Mouse (Mus musculus): Measurements from ENCODE around the gene Itga5. TPM values are rescaled to one million over a fixed set of nuclear protein-coding genes. Genes with fewer than 3 reads are reported as not detected.

The Itga5 gene
- polyA plus RNA-seq, 1 experiment from 2014 or later: 22.0 TPM

DNA sequence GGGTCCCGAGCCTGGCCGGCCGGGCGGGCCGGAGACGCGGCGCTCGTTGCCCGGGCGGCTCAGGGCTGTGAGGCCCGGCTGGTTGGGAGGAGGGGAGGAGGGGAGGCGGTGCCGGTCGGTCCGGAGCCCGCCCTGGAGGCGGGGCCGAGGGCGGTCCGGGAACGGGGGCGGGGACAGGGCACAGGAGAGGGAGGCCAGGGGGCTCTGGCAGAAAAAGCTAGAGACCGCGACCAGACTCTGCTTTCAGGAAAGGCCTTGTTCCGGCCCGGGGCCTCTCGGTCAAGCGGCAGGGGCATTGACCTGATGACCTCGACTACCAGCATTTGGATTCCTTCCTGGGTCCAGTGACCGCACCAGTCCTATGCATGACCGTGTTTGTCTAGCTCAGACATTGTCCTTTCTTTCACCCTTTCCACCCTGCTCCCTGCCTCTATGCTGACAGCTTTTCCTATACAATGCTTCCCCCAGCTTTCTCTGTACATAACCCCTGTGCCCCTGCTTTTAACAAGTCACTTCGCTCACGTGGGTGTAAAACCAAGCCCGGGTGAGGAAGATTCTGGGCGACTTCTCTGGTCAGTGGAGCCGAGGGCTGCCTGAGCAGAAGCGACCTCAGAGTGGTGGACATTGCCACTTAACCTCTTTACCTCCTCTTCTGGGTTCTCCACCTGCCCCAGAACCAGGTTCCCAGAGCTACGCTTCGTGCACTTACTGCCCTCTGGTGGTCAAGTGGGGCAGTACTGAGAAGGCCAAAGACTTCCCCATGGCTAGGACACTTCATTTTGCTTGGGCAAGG lies 42.9 kb downstream of the Itga5 start:
- ATAC-seq (replicated peaks; ENCODE audit: low FRiP score) (peak; percentile 98), DNase-seq (ENCODE audit: low spot score) (peak; percentile 95)
- Histone ChIP-seq H3K9ac (ENCODE audit: low read length) (peak overlapping the region; percentile 72), H3K9me3 (ENCODE audit: control insufficient read depth, low read length) (no peaks in the 10 kb centered on the region), H3K4me1 (replicated peaks; ENCODE audit: control insufficient read depth, insufficient read depth, low read length) (peaks cover 9% of the 10 kb centered on the region; the same call in 1 of the 2 replicates), H3K4me3 (ENCODE audit: low read depth, low read length) (peak overlapping the region; percentile 71), H3K27ac (ENCODE audit: low read depth, low read length) (peak overlapping the region; percentile 68), H3K27me3 (ENCODE audit: control insufficient read depth, insufficient read depth, low read length) (no peaks in the 10 kb centered on the region), H3K36me3 (ENCODE audit: control insufficient read depth, insufficient read depth, low read length) (no peaks in the 10 kb centered on the region), H3K4me2 (ENCODE audit: low read depth, low read length, severe bottlenecking) (peak overlapping the region; percentile 89)
- WGBS: 3% methylated on average over 34 of the region's 40 CpGs

- H3K9ac ChIP-seq (ENCODE audit: low read length): peak overlapping the region; percentile 72
- peaks cover 9% of the 10 kb centered on the region; the same call in 1 of the 2 replicates for H3K4me1 ChIP-seq (replicated peaks; ENCODE audit: control insufficient read depth, insufficient read depth, low read length)
- peak; percentile 81 for ATAC-seq (replicated peaks; ENCODE audit: low FRiP score)
- DNase-seq (ENCODE audit: low spot score): no peak
- H3K4me3 ChIP-seq (ENCODE audit: low read depth, low read length): peak overlapping the region; percentile 71
- H3K4me2 ChIP-seq (ENCODE audit: low read depth, low read length, severe bottlenecking): peak overlapping the region; percentile 89
- no peaks in the 10 kb centered on the region for H3K36me3 ChIP-seq (ENCODE audit: control insufficient read depth, insufficient read depth, low read length)
- 2% methylated on average over 21 of the region's 26 CpGs for WGBS
- no peak overlapping the region for H3K27ac ChIP-seq (ENCODE audit: low read depth, low read length)
- no peaks in the 10 kb centered on the region for H3K9me3 ChIP-seq (ENCODE audit: control insufficient read depth, low read length)
- H3K27me3 ChIP-seq (ENCODE audit: control insufficient read depth, insufficient read depth, low read length): no peaks in the 10 kb centered on the region
Measured at GRCm38 (mm10) chr15:103323070-103323454, 43.5 kb downstream of the Itga5 start.

- Histone ChIP-seq H3K9me3 (ENCODE audit: control insufficient read depth, low read length) (no peaks in the 10 kb centered on the region), H3K27ac (ENCODE audit: low read depth, low read length) (no peak overlapping the region), H3K9ac (ENCODE audit: low read length) (peak overlapping the region; percentile 72), H3K4me3 (ENCODE audit: low read depth, low read length) (peak overlapping the region; percentile 71), H3K4me2 (ENCODE audit: low read depth, low read length, severe bottlenecking) (peak overlapping the region; percentile 89), H3K36me3 (ENCODE audit: control insufficient read depth, insufficient read depth, low read length) (no peaks in the 10 kb centered on the region), H3K27me3 (ENCODE audit: control insufficient read depth, insufficient read depth, low read length) (no peaks in the 10 kb centered on the region), H3K4me1 (replicated peaks; ENCODE audit: control insufficient read depth, insufficient read depth, low read length) (peaks cover 9% of the 10 kb centered on the region; the same call in 1 of the 2 replicates)
- WGBS: 43% methylated on average over 4 of the region's 4 CpGs
- DNase-seq (ENCODE audit: low spot score): peak; percentile 47
- ATAC-seq (replicated peaks; ENCODE audit: low FRiP score): no peak
Measured at GRCm38 (mm10) chr15:103322396-103322795, 44.2 kb downstream of the Itga5 start.

GRCm38 (mm10) chr15:103321076-103321475 lies 45.5 kb downstream of the Itga5 start:
- 80% methylated on average over 1 of the region's 1 CpGs for whole genome bisulfite sequencing
- Histone ChIP-seq H3K9ac (ENCODE audit: low read length) (no peak overlapping the region), H3K27ac (ENCODE audit: low read depth, low read length) (no peak overlapping the region), H3K9me3 (ENCODE audit: control insufficient read depth, low read length) (no peaks in the 10 kb centered on the region), H3K4me1 (replicated peaks; ENCODE audit: control insufficient read depth, insufficient read depth, low read length) (peaks cover 9% of the 10 kb centered on the region; the same call in 1 of the 2 replicates), H3K27me3 (ENCODE audit: control insufficient read depth, insufficient read depth, low read length) (no peaks in the 10 kb centered on the region), H3K4me2 (ENCODE audit: low read depth, low read length, severe bottlenecking) (no peak overlapping the region), H3K36me3 (ENCODE audit: control insufficient read depth, insufficient read depth, low read length) (peaks cover 3% of the 10 kb centered on the region; the same call in 1 of the 2 replicates), H3K4me3 (ENCODE audit: low read depth, low read length) (no peak overlapping the region)
- no peak for ATAC-seq (replicated peaks; ENCODE audit: low FRiP score)
- no peak for DNase-seq (ENCODE audit: low spot score)

GRCm38 (mm10) chr15:103318201-103318816 lies 48.3 kb downstream of the Itga5 start:
- Histone ChIP-seq H3K36me3 (ENCODE audit: control insufficient read depth, insufficient read depth, low read length) (peaks cover 3% of the 10 kb centered on the region; the same call in 1 of the 2 replicates), H3K27ac (ENCODE audit: low read depth, low read length) (no peak overlapping the region), H3K4me3 (ENCODE audit: low read depth, low read length) (no peak overlapping the region), H3K9me3 (ENCODE audit: control insufficient read depth, low read length) (no peaks in the 10 kb centered on the region), H3K4me2 (ENCODE audit: low read depth, low read length, severe bottlenecking) (no peak overlapping the region), H3K4me1 (replicated peaks; ENCODE audit: control insufficient read depth, insufficient read depth, low read length) (peaks cover 7% of the 10 kb centered on the region; the same call in 1 of the 2 replicates), H3K9ac (ENCODE audit: low read length) (no peak overlapping the region), H3K27me3 (ENCODE audit: control insufficient read depth, insufficient read depth, low read length) (no peaks in the 10 kb centered on the region)
- DNase-seq (ENCODE audit: low spot score) (no peak), ATAC-seq (replicated peaks; ENCODE audit: low FRiP score) (no peak)
- 75% methylated on average over 3 of the region's 3 CpGs for WGBS

- ATAC-seq (replicated peaks; ENCODE audit: low FRiP score) (no peak), DNase-seq (ENCODE audit: low spot score) (no peak)
- H3K4me1 ChIP-seq (replicated peaks; ENCODE audit: control insufficient read depth, insufficient read depth, low read length): peaks cover 7% of the 10 kb centered on the region; the same call in 1 of the 2 replicates
- H3K27ac ChIP-seq (ENCODE audit: low read depth, low read length): no peak overlapping the region
- no peaks in the 10 kb centered on the region for H3K27me3 ChIP-seq (ENCODE audit: control insufficient read depth, insufficient read depth, low read length)
- H3K9ac ChIP-seq (ENCODE audit: low read length): no peak overlapping the region
- WGBS: 90% methylated on average over 8 of the region's 8 CpGs
- H3K4me2 ChIP-seq (ENCODE audit: low read depth, low read length, severe bottlenecking): no peak overlapping the region
- no peak overlapping the region for H3K4me3 ChIP-seq (ENCODE audit: low read depth, low read length)
- H3K36me3 ChIP-seq (ENCODE audit: control insufficient read depth, insufficient read depth, low read length): peaks cover 3% of the 10 kb centered on the region; the same call in 1 of the 2 replicates
- H3K9me3 ChIP-seq (ENCODE audit: control insufficient read depth, low read length): no peaks in the 10 kb centered on the region
Measured at GRCm38 (mm10) chr15:103317731-103318130, 48.8 kb downstream of the Itga5 start.

- Histone ChIP-seq H3K36me3 (ENCODE audit: control insufficient read depth, insufficient read depth, low read length) (peaks cover 3% of the 10 kb centered on the region; the same call in 1 of the 2 replicates), H3K27me3 (ENCODE audit: control insufficient read depth, insufficient read depth, low read length) (no peaks in the 10 kb centered on the region), H3K4me1 (replicated peaks; ENCODE audit: control insufficient read depth, insufficient read depth, low read length) (peaks cover 3% of the 10 kb centered on the region; the same call in 1 of the 2 replicates), H3K9me3 (ENCODE audit: control insufficient read depth, low read length) (no peaks in the 10 kb centered on the region), H3K27ac (ENCODE audit: low read depth, low read length) (no peak overlapping the region), H3K9ac (ENCODE audit: low read length) (no peak overlapping the region), H3K4me3 (ENCODE audit: low read depth, low read length) (no peak overlapping the region), H3K4me2 (ENCODE audit: low read depth, low read length, severe bottlenecking) (no peak overlapping the region)
- DNase-seq (ENCODE audit: low spot score) (no peak), ATAC-seq (replicated peaks; ENCODE audit: low FRiP score) (no peak)
Measured at GRCm38 (mm10) chr15:103317120-103317519, 49.4 kb downstream of the Itga5 start.

- WGBS: 88% methylated on average over 10 of the region's 10 CpGs
- H3K4me1 ChIP-seq (replicated peaks; ENCODE audit: control insufficient read depth, insufficient read depth, low read length): 0 out of 2 replicates have a peak, but pooled peaks cover 3% of the 10 kb centered on the region
Measured at GRCm38 (mm10) chr15:103315979-103316776, 50.4 kb downstream of the Itga5 start.

More at GRCm38 (mm10) chr15:103315979-103316776, 50.4 kb downstream of the Itga5 start:
- DNase-seq (ENCODE audit: low spot score): no peak
- H3K9me3 ChIP-seq (ENCODE audit: control insufficient read depth, low read length): no peaks in the 10 kb centered on the region
- H3K27me3 ChIP-seq (ENCODE audit: control insufficient read depth, insufficient read depth, low read length): no peaks in the 10 kb centered on the region
- no peak overlapping the region for H3K4me3 ChIP-seq (ENCODE audit: low read depth, low read length)
- no peak overlapping the region for H3K27ac ChIP-seq (ENCODE audit: low read depth, low read length)
- no peak overlapping the region for H3K9ac ChIP-seq (ENCODE audit: low read length)
- ATAC-seq (replicated peaks; ENCODE audit: low FRiP score): no peak
- H3K36me3 ChIP-seq (ENCODE audit: control insufficient read depth, insufficient read depth, low read length): peaks cover 3% of the 10 kb centered on the region; the same call in 1 of the 2 replicates
- no peak overlapping the region for H3K4me2 ChIP-seq (ENCODE audit: low read depth, low read length, severe bottlenecking)

All from forebrain, embryonic 11.5 days (tissue).